Mouse (Mus musculus) liver, adult 2 months (tissue): ENCODE data around the gene Prnp. TPM values are rescaled to one million over a fixed set of nuclear protein-coding genes. Genes with fewer than 3 reads are reported as not detected.
A peak's percentile ranks its signal among the peaks of the same experiment; 100 is the strongest.

ENCODE experiments used
- DNase-seq: peaks from one replicate; pipeline ENCODE4 v3.0.0-alpha.2; 2011; ENCODE audit warnings: low read depth, low spot score; ENCODE audit errors: extremely low read depth
- H3K27ac ChIP-seq: fragments of 200-500 bp; replicated peaks from 2 replicates; pipeline ENCODE4 v1.5.1; 2012; ENCODE audit warnings: low read depth, mild to moderate bottlenecking, control low read depth, inconsistent platforms, low read length; ENCODE audit not compliant: insufficient read depth
- H3K27me3 ChIP-seq: fragments of 200-500 bp; 2 replicates; pipeline ENCODE4 v1.6.1; 2012; ENCODE audit warnings: mild to moderate bottlenecking, moderate library complexity, low read length, inconsistent platforms; ENCODE audit not compliant: control insufficient read depth, insufficient read depth
- H3K36me3 ChIP-seq: fragments of 200-500 bp; 2 replicates; pipeline ENCODE4 v1.6.1; 2012; ENCODE audit warnings: low read length, inconsistent platforms; ENCODE audit not compliant: control insufficient read depth, insufficient read depth
- H3K4me1 ChIP-seq: fragments of 200-500 bp; 2 replicates; pipeline ENCODE4 v1.6.1; 2011; ENCODE audit warnings: low read length; ENCODE audit not compliant: control insufficient read depth, insufficient read depth
- H3K4me3 ChIP-seq: fragments of 200-500 bp; 2 replicates; pipeline ENCODE4 v1.5.1; 2011; ENCODE audit warnings: low read depth, mild to moderate bottlenecking, control low read depth, low read length, moderate library complexity; ENCODE audit not compliant: insufficient read depth
- H3K79me2 ChIP-seq: fragments of 200-500 bp; 2 replicates; pipeline ENCODE4 v1.6.1; 2012; ENCODE audit warnings: inconsistent platforms, mild to moderate bottlenecking, low read length, moderate library complexity; ENCODE audit not compliant: control insufficient read depth, insufficient read depth
- H3K9ac ChIP-seq: fragments of 200-500 bp; 2 replicates; pipeline ENCODE4 v1.6.1; 2012; ENCODE audit warnings: low read depth, mild to moderate bottlenecking, control low read depth, inconsistent platforms, low read length
- CTCF ChIP-seq: fragments of 200-500 bp; IDR thresholded peaks from 2 replicates; pipeline ENCODE4 v1.5.1; 2011; ENCODE audit warnings: low read depth, low read length, control low read depth
- POLR2A ChIP-seq: fragments of 200-500 bp; IDR thresholded peaks from 2 replicates; pipeline ENCODE4 v1.6.1; 2011; ENCODE audit warnings: low read length, control low read depth; ENCODE audit not compliant: insufficient read depth; ENCODE audit errors: extremely low read depth
- WGBS: fragments of 180-500 bp; shearing (Covaris S2); methylation state at CpG from one replicate; pipeline ENCODE4 v1.1.7; 2018; 5-methylcytosine and 5-hydroxymethylcytosine counted together
- polyA plus RNA-seq: library from polyadenylated mRNA; depleted of rRNA; stranded (reverse); fragments of >200 nt; gene quantifications from 2 replicates; pipeline ENCODE4 v1.2.3, GENCODE M21; 2012; rRNA removed
- total RNA-seq: library from RNA; depleted of rRNA; stranded (reverse); fragments of >200 nt; gene quantifications from 2 replicates; pipeline ENCODE4 v1.2.3, GENCODE M21; 2014; rRNA removed

Prnp gene
- 24.7 and 31.5 TPM in 2 replicates for total RNA-seq
- polyA plus RNA-seq = 20.4 and 22.0 TPM in 2 replicates

DNA sequence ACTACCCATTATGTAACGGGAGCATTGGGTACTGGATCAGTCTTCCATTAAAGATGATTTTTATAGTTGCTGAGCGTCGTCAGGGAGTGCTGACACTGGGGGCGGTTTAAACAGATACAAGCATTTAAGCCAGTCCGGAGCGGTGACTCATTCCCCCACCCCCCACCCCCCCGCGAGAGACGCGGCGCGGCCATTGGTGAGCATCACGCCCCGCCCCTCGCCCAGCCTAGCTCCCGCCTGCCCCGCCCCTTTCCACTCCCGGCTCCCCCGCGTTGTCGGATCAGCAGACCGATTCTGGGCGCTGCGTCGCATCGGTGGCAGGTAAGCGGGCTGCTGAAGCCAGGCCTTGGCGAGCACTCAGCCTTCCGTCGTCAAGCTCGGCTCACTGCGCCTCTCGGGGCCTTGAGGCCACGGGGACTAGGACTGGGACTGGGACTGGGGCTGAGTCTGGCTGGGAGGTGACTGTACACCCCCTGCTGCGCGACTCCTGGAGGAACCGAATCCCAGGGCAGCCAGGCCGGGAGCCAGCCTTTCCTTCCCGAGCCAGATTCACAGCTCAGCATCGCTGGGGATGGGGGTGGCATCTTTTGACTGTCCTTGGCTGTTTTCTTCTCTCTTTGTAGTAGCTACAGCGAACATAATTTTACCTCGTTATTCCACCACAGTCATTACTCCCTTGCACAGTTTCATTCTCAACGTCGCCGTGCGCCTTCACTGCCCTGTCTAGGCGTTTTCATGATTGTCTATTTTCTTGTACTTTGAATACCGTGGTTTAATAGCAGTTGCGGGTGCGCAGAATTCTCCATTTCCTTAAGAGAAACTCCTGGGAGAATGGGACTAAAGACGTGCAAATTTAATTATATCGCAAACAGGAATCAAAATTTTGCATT is at the start of gene Prnp, which contains the start of gene Prn:
Gene Prnp, plus strand, starts transcription at position 246 of the 890 bp plus-strand sequence.
Gene Prn, plus strand, starts transcription at position 275 of the 890 bp plus-strand sequence.
- Histone ChIP-seq H3K4me1 (peaks cover 4% of the 10 kb centered on the region; the same call in 1 of the 2 replicates), H3K9ac (peak within 1 kb of the TSS; percentile 82), H3K27me3 (no peaks in the 10 kb centered on the region), H3K79me2 (no peaks in the 10 kb centered on the region; the same call in 1 of the 2 replicates), H3K4me3 (peak within 1 kb of the TSS; percentile 70), H3K27ac (peak within 1 kb of the TSS; percentile 76), H3K36me3 (0 out of 2 replicates have a peak, but pooled peaks cover 1% of the 10 kb centered on the region)
- peak; percentile 82 for DNase-seq
- TF ChIP-seq POLR2A = peak; percentile 93
- TF ChIP-seq CTCF = no peak
- WGBS = 9% methylated on average over 50 of the region's 52 CpGs

DNA sequence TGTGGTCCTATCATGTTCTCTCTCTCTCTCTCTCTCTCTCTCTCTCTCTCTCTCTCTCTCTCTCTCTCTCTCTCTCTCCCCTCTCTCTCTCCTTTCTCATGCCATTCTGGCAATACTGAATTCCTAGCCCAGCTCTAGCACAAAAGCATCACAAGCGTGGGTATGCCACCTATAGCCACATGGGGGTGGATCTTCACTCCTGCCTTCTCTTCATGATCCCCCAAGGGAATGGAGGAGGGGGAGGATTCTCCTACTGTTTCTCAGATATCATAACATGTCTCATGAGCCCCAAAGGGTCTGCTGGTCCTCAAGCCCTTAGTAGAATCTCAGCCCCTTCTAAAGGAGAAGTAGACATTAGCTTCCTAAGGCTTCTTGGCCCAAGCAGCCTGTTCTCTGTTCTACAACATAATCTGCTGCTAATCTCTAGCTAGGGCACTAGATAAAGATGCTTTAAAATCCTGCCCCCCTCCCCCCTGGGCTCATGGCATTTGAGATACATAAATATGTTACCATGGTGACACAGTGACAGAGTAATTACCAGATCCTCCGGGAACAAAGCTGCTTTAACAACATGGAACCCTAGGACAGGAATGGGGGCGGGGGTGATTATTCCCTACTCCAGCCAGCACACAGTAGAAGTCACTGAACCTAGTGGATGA is 47.0 kb upstream of the Prnp start:
- Histone ChIP-seq H3K36me3 (no peaks in the 10 kb centered on the region), H3K9ac (no peak overlapping the region), H3K27me3 (no peaks in the 10 kb centered on the region), H3K79me2 (no peaks in the 10 kb centered on the region), H3K27ac (no peak overlapping the region), H3K4me3 (no peak overlapping the region), H3K4me1 (no peaks in the 10 kb centered on the region; the same call in 1 of the 2 replicates)
- DNase-seq = no peak
- TF ChIP-seq CTCF = no peak
- no peak for TF ChIP-seq POLR2A
- WGBS = 74% methylated on average over 3 of the region's 3 CpGs

- no peak for TF ChIP-seq POLR2A
- TF ChIP-seq CTCF = no peak
- peak; percentile 9 for DNase-seq
- Histone ChIP-seq H3K36me3 (no peaks in the 10 kb centered on the region), H3K79me2 (no peaks in the 10 kb centered on the region), H3K9ac (no peak overlapping the region), H3K4me1 (peaks cover 5% of the 10 kb centered on the region; the same call in 1 of the 2 replicates), H3K4me3 (no peak overlapping the region), H3K27me3 (no peaks in the 10 kb centered on the region), H3K27ac (0 out of 2 replicates have a peak overlapping the region, but pooled peaks have one; percentile 12)
- 73% methylated on average over 3 of the region's 3 CpGs for WGBS
Measured at GRCm38 (mm10) chr2:131863472-131863871, 46.3 kb upstream of the Prnp start.

DNA sequence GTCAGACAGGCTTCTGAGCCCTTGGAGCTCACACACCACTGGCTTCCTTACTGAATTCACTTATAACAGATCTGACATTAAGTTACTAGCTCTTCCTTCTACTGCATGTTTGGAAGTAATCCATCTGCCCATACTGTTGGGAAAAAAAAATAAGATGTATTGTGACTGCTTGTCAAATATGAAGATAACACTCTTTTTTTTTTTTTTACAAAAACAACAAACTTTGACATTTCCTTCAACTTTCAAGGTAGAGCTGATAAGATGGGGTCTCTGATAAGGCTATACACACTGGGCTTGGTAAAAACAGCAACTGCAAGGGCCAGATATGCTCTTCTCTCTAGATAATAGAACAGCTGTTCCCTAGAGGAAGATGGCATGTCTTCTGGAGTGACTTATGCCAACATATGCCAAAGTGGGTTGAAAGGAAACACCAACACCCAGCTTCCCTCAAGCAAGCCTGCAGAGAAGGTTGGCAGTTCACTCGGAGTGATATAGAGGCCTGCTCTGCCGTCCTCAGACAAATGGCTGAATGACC is 45.4 kb upstream of the Prnp start:
- H3K27ac ChIP-seq = no peak overlapping the region
- H3K4me1 ChIP-seq = peaks cover 8% of the 10 kb centered on the region
- H3K4me3 ChIP-seq = no peak overlapping the region
- 84% methylated on average over 2 of the region's 2 CpGs for WGBS
- no peaks in the 10 kb centered on the region for H3K27me3 ChIP-seq
- no peaks in the 10 kb centered on the region for H3K79me2 ChIP-seq
- TF ChIP-seq CTCF (no peak), POLR2A (no peak)
- no peak for DNase-seq
- no peak overlapping the region for H3K9ac ChIP-seq
- H3K36me3 ChIP-seq = no peaks in the 10 kb centered on the region

GRCm38 (mm10) chr2:131866676-131867075 is 43.1 kb upstream of the Prnp start:
- H3K27me3 ChIP-seq = no peaks in the 10 kb centered on the region
- H3K27ac ChIP-seq = no peak overlapping the region
- no peak for DNase-seq
- H3K36me3 ChIP-seq = no peaks in the 10 kb centered on the region
- no peak overlapping the region for H3K9ac ChIP-seq
- TF ChIP-seq POLR2A (no peak), CTCF (no peak)
- H3K4me1 ChIP-seq = peaks cover 17% of the 10 kb centered on the region
- H3K79me2 ChIP-seq = no peaks in the 10 kb centered on the region
- no peak overlapping the region for H3K4me3 ChIP-seq
